ENCODE assay signal across 24 mouse cellular contexts in genomic region chr9:46270782-46271181, GRCm38 (mm10). TPM values are rescaled to one million over a fixed set of nuclear protein-coding genes. Genes with fewer than 3 reads are reported as not detected.
"Had no signal": no experiment of that assay in that cellular context is flagged by ENCODE, and none has a peak within 500 bp of the region (broad histone marks: within the 10 kb centered on the region; RNA-seq: fewer than 3 reads in every experiment).

No protein-coding gene starts in this region.

- H3K9me3 ChIP-seq: lung, embryonic 15.5 days; midbrain, embryonic 10.5 days; midbrain, embryonic 12.5 days; neural tube, embryonic 13.5 days; neural tube, embryonic 15.5 days had no signal

- DNase-seq: lung, adult 2 months; lung, postnatal 14 days; lung, postnatal 36 days; midbrain, embryonic 14.5 days; retina, postnatal 1 day; right cerebral cortex, adult 18-20 months; right cerebral cortex, postnatal 4 days; spleen, adult 18-20 months; thymus, adult 18-20 months; thymus, postnatal 14 days; thymus, postnatal 36 days had no signal

- H3K4me3 ChIP-seq: lung, embryonic 15.5 days; midbrain, embryonic 10.5 days; midbrain, embryonic 12.5 days; myocyte; neural tube, embryonic 13.5 days; neural tube, embryonic 15.5 days had no signal

- H3K4me2 ChIP-seq: lung, embryonic 15.5 days had no signal

- H3K9ac ChIP-seq: lung, embryonic 15.5 days; midbrain, embryonic 12.5 days; neural tube, embryonic 13.5 days; neural tube, embryonic 15.5 days had no signal

- ATAC-seq: lung, postnatal 0 days; midbrain, embryonic 16.5 days had no signal

- H3K27ac ChIP-seq: lung, embryonic 15.5 days; macrophage; midbrain, embryonic 10.5 days; midbrain, embryonic 12.5 days; neural tube, embryonic 13.5 days; neural tube, embryonic 15.5 days had no signal

RNA-seq across cellular contexts. Expression of gene Apoa5, which starts 2.3 kb away (rescaled TPM):
- total RNA-seq: megakaryocyte-erythroid progenitor cell, adult 5-6 weeks had no signal
- polyA plus RNA-seq: lung, embryonic 15.5 days; macrophage; midbrain, embryonic 10.5 days; midbrain, embryonic 12.5 days; midbrain, embryonic 14.5 days; midbrain, embryonic 16.5 days; myocyte; neural tube, embryonic 11.5 days; neural tube, embryonic 13.5 days; neural tube, embryonic 15.5 days; stomach, embryonic 14.5 days had no signal

RNA-seq across cellular contexts. Expression of gene Apoa4, which starts 30.3 kb away (rescaled TPM):
- total RNA-seq: megakaryocyte, adult 5-6 weeks; megakaryocyte-erythroid progenitor cell, adult 5-6 weeks had no signal
- polyA plus RNA-seq: macrophage; midbrain, embryonic 10.5 days; midbrain, embryonic 12.5 days; midbrain, embryonic 14.5 days; midbrain, embryonic 16.5 days; myocyte; neural tube, embryonic 11.5 days; neural tube, embryonic 15.5 days had no signal

RNA-seq across cellular contexts. Expression of gene Apoc3, which starts 35.3 kb away (rescaled TPM):
- total RNA-seq: megakaryocyte, adult 5-6 weeks; megakaryocyte-erythroid progenitor cell, adult 5-6 weeks had no signal
- polyA plus RNA-seq: lung, embryonic 15.5 days; lung, postnatal 0 days; macrophage; midbrain, embryonic 10.5 days; midbrain, embryonic 12.5 days; midbrain, embryonic 14.5 days; midbrain, embryonic 16.5 days; myocyte; neural tube, embryonic 11.5 days; neural tube, embryonic 13.5 days; neural tube, embryonic 15.5 days; stomach, embryonic 14.5 days had no signal
